Mouse (Mus musculus) liver, embryonic 14.5 days (tissue): ENCODE results near the gene Wfikkn1. TPM values are rescaled to one million over a fixed set of nuclear protein-coding genes. Genes with fewer than 3 reads are reported as not detected.

Experiments
- ATAC-seq: fragments of 200-750 bp; cut with Nextera tagmentation; 2 replicates; pipeline ENCODE4 v1.8.0; 2017; ENCODE audit warnings: moderate number of reproducible peaks, mild to moderate bottlenecking, moderate library complexity; ENCODE audit not compliant: insufficient read depth
- DNase-seq, 3 experiments: peaks; one replicate each; pipeline ENCODE4 v3.0.0-alpha.2; 2012 to 2013; ENCODE audit warnings: low read depth in 3 of 3, low spot score in 3 of 3
- H3K27ac ChIP-seq: fragments of 300-500 bp; sonication (generic); 2 replicates; pipeline ENCODE4 v1.5.1; 2014; ENCODE audit warnings: moderate library complexity, mild to moderate bottlenecking, control low read depth, inconsistent platforms
- H3K27me3 ChIP-seq: fragments of 300-500 bp; sonication (generic); 2 replicates; pipeline ENCODE4 v1.6.1; 2014; ENCODE audit warnings: mild to moderate bottlenecking, low read length, moderate library complexity; ENCODE audit not compliant: control insufficient read depth, insufficient read depth
- H3K36me3 ChIP-seq: fragments of 300-500 bp; sonication (generic); replicated peaks from 2 replicates; pipeline ENCODE4 v1.6.1; 2014; ENCODE audit warnings: low read depth; ENCODE audit not compliant: control insufficient read depth, insufficient read depth
- H3K4me1 ChIP-seq, 2 experiments: fragments of 200-500 bp in 1 of 2; fragments of 300-500 bp in 1 of 2; sonication (generic) in 1 of 2; replicated peaks; 2 replicates each; pipeline ENCODE4 v1.6.1; 2012 to 2014; ENCODE audit warnings: antibody characterized with exemption in 1 of 2, inconsistent platforms in 1 of 2, low read length in 1 of 2; ENCODE audit not compliant: control insufficient read depth in 2 of 2, insufficient read depth in 2 of 2
- H3K4me2 ChIP-seq: fragments of 300-500 bp; sonication (generic); 2 replicates; pipeline ENCODE4 v1.6.1; 2014; ENCODE audit warnings: low read depth, mild to moderate bottlenecking, control low read depth, moderate library complexity
- H3K4me3 ChIP-seq, 2 experiments: fragments of 200-500 bp in 1 of 2; fragments of 300-500 bp in 1 of 2; sonication (generic) in 1 of 2; 2 replicates each; pipeline ENCODE4 v1.5.1; 2012 to 2014; ENCODE audit warnings: low read depth in 2 of 2, low read length in 2 of 2, mild to moderate bottlenecking in 2 of 2, control low read depth in 1 of 2, inconsistent platforms in 1 of 2, moderate library complexity in 1 of 2; ENCODE audit not compliant: insufficient read depth in 1 of 2
- H3K9ac ChIP-seq: fragments of 300-500 bp; sonication (generic); replicated peaks from 2 replicates; pipeline ENCODE4 v1.6.1; 2014; ENCODE audit warnings: mild to moderate bottlenecking, control low read depth, moderate library complexity
- H3K9me3 ChIP-seq: fragments of 300-500 bp; sonication (generic); 2 replicates; pipeline ENCODE4 v1.6.1; 2016; ENCODE audit warnings: low read length, mixed read lengths; ENCODE audit not compliant: control insufficient read depth
- CTCF ChIP-seq: IDR thresholded peaks from 2 replicates; pipeline ENCODE4 v1.5.1; 2016; ENCODE audit warnings: antibody characterized with exemption, low read depth, control low read depth
- EP300 ChIP-seq: IDR thresholded peaks from 2 replicates; pipeline ENCODE4 v1.6.1; 2016; ENCODE audit warnings: antibody characterized with exemption, low read depth
- WGBS: fragments of 180-500 bp; shearing (Covaris S2); extraction: QIAGEN DNeasy Blood & Tissue Kit; methylation state at CpG from one replicate; pipeline ENCODE4 v1.1.7; 2014; ENCODE audit not compliant: insufficient replicate concordance; 5-methylcytosine and 5-hydroxymethylcytosine counted together
- polyA plus RNA-seq, 2 experiments: library from polyadenylated mRNA; depleted of rRNA in 1 of 2; stranded (reverse) in 1 of 2; unstranded in 1 of 2; fragments of >200 nt; fragmentation: Nextera tagmentation in 1 of 2; extraction: Ambion mirVana in 1 of 2; gene quantifications; 2 replicates each; pipeline versions ENCODE4 v1.2.1 to v1.2.3; 2012 to 2014

The Wfikkn1 gene
- polyA plus RNA-seq, 2 experiments, result 0.52 to 0.54 TPM

GRCm38 (mm10) chr17:25913186-25913876 lies 32.7 kb upstream of the Wfikkn1 start:
- Histone ChIP-seq H3K36me3 (no peaks in the 10 kb centered on the region), H3K4me3 (no peak overlapping the region), H3K4me2 (no peak overlapping the region), H3K27me3 (no peaks in the 10 kb centered on the region), H3K9ac (no peak overlapping the region), H3K4me1 (peaks cover under 1 to 16% of the 10 kb centered on the region in 2 experiments; a peak in 3 of 4 replicates), H3K9me3 (no peaks in the 10 kb centered on the region), H3K27ac (no peak overlapping the region)
- TF ChIP-seq CTCF, result no peak
- TF ChIP-seq EP300, result no peak
- ATAC-seq (no peak), DNase-seq (no peak)
- 50% methylated on average over 14 of the region's 14 CpGs for WGBS

- Histone ChIP-seq H3K9ac (no peak overlapping the region), H3K27me3 (no peaks in the 10 kb centered on the region), H3K4me3 (no peak overlapping the region), H3K9me3 (no peaks in the 10 kb centered on the region), H3K4me1 (peaks cover 0 to 15% of the 10 kb centered on the region in 2 experiments; a peak in 1 of 4 replicates), H3K27ac (no peak overlapping the region), H3K4me2 (no peak overlapping the region), H3K36me3 (no peaks in the 10 kb centered on the region)
- ATAC-seq (no peak), DNase-seq (no peak)
- TF ChIP-seq EP300 (no peak), CTCF (no peak)
- 74% methylated on average over 4 of the region's 4 CpGs for WGBS
Measured at GRCm38 (mm10) chr17:25911816-25912215, 31.2 kb upstream of the Wfikkn1 start.

- no peak overlapping the region for H3K4me3 ChIP-seq
- H3K27me3 ChIP-seq, result no peaks in the 10 kb centered on the region
- no peaks in the 10 kb centered on the region for H3K4me1 ChIP-seq
- H3K36me3 ChIP-seq, result no peaks in the 10 kb centered on the region
- no peak for ATAC-seq
- no peak for TF ChIP-seq CTCF
- TF ChIP-seq EP300, result no peak
- no peak overlapping the region for H3K4me2 ChIP-seq
- H3K27ac ChIP-seq, result no peak overlapping the region
- DNase-seq, result no peak
- no peak overlapping the region for H3K9ac ChIP-seq
- WGBS, result 68% methylated on average over 2 of the region's 2 CpGs
- no peaks in the 10 kb centered on the region for H3K9me3 ChIP-seq
Measured at GRCm38 (mm10) chr17:25907640-25908039, 27.0 kb upstream of the Wfikkn1 start.

- no peak for DNase-seq
- no peaks in the 10 kb centered on the region for H3K27me3 ChIP-seq
- 47% methylated on average over 3 of the region's 3 CpGs for WGBS
Measured at GRCm38 (mm10) chr17:25903061-25903460, 22.4 kb upstream of the Wfikkn1 start.

GRCm38 (mm10) chr17:25900193-25900592 lies 19.5 kb upstream of the Wfikkn1 start:
- H3K9ac ChIP-seq, result no peak overlapping the region
- H3K4me2 ChIP-seq, result no peak overlapping the region
- no peaks in the 10 kb centered on the region for H3K27me3 ChIP-seq
- H3K4me1 ChIP-seq, result no peaks in the 10 kb centered on the region
- 0 out of 2 replicates have a peak, but pooled peaks have one; percentile 10 for TF ChIP-seq CTCF
- no peak for TF ChIP-seq EP300
- no peaks in the 10 kb centered on the region for H3K36me3 ChIP-seq
- ATAC-seq (no peak), DNase-seq (no peak)
- WGBS, result 83% methylated on average over 1 of the region's 1 CpGs
- no peak overlapping the region for H3K4me3 ChIP-seq
- H3K27ac ChIP-seq, result no peak overlapping the region
- no peaks in the 10 kb centered on the region for H3K9me3 ChIP-seq

More at GRCm38 (mm10) chr17:25903061-25903460, 22.4 kb upstream of the Wfikkn1 start:
- Histone ChIP-seq H3K4me2 (no peak overlapping the region), H3K36me3 (no peaks in the 10 kb centered on the region), H3K4me1 (no peaks in the 10 kb centered on the region), H3K9ac (no peak overlapping the region), H3K27ac (no peak overlapping the region), H3K9me3 (no peaks in the 10 kb centered on the region), H3K4me3 (no peak overlapping the region)
- TF ChIP-seq EP300 (no peak), CTCF (no peak)
- ATAC-seq, result no peak
